Mouse (Mus musculus) MEL (cell line): ENCODE data around the gene Wdfy3.

ENCODE experiments used
- CTCF ChIP-seq, 3 experiments: IDR thresholded peaks in 2 of 3; conservative IDR thresholded peaks in 1 of 3; 2 replicates each; pipeline ENCODE4 v1.5.1; 2011 to 2012; ENCODE audit warnings: low read length in 3 of 3, low read depth in 2 of 3, mild to moderate bottlenecking in 2 of 3, improper control_type of control experiment in 1 of 3, inconsistent platforms in 1 of 3, mixed read lengths in 1 of 3, moderate library complexity in 1 of 3; ENCODE audit not compliant: control insufficient read depth in 1 of 3, insufficient read depth in 1 of 3, poor library complexity in 1 of 3, severe bottlenecking in 1 of 3
- ZKSCAN1 ChIP-seq: IDR thresholded peaks from 2 replicates; pipeline ENCODE4 v1.6.1; 2012; ENCODE audit warnings: low read depth, mild to moderate bottlenecking, inconsistent platforms, low read length, improper control_type of control experiment, moderate library complexity

DNA sequence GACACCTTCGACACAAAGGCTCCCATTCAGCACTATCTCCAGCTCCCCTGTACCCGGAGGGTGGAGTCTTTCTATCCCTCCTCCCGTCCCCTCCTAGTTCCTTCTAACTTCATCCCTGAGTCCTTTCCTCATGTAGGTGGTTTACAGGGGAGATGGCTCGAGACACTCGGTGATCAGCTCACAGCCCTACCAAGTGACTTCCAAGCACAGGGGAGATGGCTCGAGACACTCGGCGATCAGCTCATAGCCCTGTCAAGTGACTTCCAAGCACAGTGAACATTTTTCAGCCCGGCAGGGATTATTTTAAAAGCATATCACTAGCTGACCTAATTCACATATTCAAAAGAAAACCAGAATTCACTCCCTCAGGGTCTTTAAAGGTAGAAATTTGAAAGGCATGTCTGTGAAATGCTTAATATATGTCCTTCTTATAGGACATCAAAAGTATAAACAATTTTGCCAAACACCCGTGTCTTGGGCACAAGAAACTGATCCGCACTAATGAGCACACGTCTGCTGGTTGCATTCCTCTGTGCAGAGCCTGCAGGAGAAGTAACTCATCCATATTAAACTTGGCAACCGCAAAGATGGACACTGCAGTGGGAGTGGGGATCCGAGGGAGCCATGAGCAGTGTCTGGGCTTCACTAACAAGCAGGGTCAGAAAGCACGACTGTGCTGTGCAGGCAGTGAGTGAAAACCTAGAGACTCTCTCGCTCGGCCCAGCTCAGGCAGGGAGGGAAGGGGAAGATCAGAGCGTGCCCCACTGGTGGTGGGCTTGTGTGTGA is 207.7 kb downstream of the Wdfy3 start:
- TF ChIP-seq CTCF (IDR thresholded peaks at IDR 0.05 in 2 of 3, conservative IDR thresholded peaks at IDR 0.05 in 1 of 3; ENCODE audit: control insufficient read depth in 1 of 3, insufficient read depth in 1 of 3, low read depth in 2 of 3, low read length in 3 of 3, poor library complexity in 1 of 3, severe bottlenecking in 1 of 3) = no peak
- TF ChIP-seq ZKSCAN1 = no peak
